Mouse (Mus musculus) neural tube, embryonic 14.5 days (tissue): ENCODE measurements at regions not wholly inside any gene's neighbourhood (a gene's known extent, or its start where the extent isn't known, plus 50 kb on each side); places are given as distances from the start of the nearest gene placed in this dataset.
A peak's percentile ranks its signal among the peaks of the same experiment; 100 is the strongest.
"Not testable (repeated sequence)": the region's sequence is repeated elsewhere in the genome, so short reads cannot be mapped to it uniquely, and the experiment has no call there.

Experiments
- ATAC-seq: fragments of 200-750 bp; cut with Nextera tagmentation; 2 replicates; pipeline ENCODE4 v1.8.0; 2017; ENCODE audit warnings: low read depth, mild to moderate bottlenecking, moderate TSS enrichment, moderate library complexity
- H3K27ac ChIP-seq: fragments of 300-500 bp; sonication (generic); 2 replicates; pipeline ENCODE4 v1.5.1; 2014; ENCODE audit warnings: low read depth, mild to moderate bottlenecking, control low read depth, low read length, moderate library complexity, mixed read lengths
- H3K27me3 ChIP-seq: fragments of 300-500 bp; sonication (generic); 2 replicates; pipeline ENCODE4 v1.6.1; 2014; ENCODE audit warnings: low read length; ENCODE audit not compliant: control insufficient read depth, insufficient read depth
- H3K36me3 ChIP-seq: fragments of 300-500 bp; sonication (generic); 2 replicates; pipeline ENCODE4 v1.6.1; 2014; ENCODE audit warnings: low read length, mixed read lengths; ENCODE audit not compliant: control insufficient read depth, insufficient read depth
- H3K4me1 ChIP-seq: fragments of 300-500 bp; sonication (generic); 2 replicates; pipeline ENCODE4 v1.6.1; 2014; ENCODE audit warnings: low read length; ENCODE audit not compliant: control insufficient read depth, insufficient read depth
- H3K4me2 ChIP-seq: fragments of 300-500 bp; sonication (generic); 2 replicates; pipeline ENCODE4 v1.6.1; 2014; ENCODE audit warnings: mild to moderate bottlenecking, low read depth, low read length, control low read depth
- H3K4me3 ChIP-seq: fragments of 300-500 bp; sonication (generic); 2 replicates; pipeline ENCODE4 v1.5.1; 2014; ENCODE audit warnings: low read depth, low read length, control low read depth, mixed read lengths
- H3K9ac ChIP-seq: fragments of 300-500 bp; sonication (generic); replicated peaks from 2 replicates; pipeline ENCODE4 v1.6.1; 2014; ENCODE audit warnings: low read depth, mild to moderate bottlenecking, control low read depth, low read length, mixed read lengths
- H3K9me3 ChIP-seq: fragments of 300-500 bp; sonication (generic); 2 replicates; pipeline ENCODE4 v1.6.1; 2016; ENCODE audit warnings: low read length; ENCODE audit not compliant: control insufficient read depth
- WGBS: fragments of 180-500 bp; shearing (Covaris S2); extraction: QIAGEN DNeasy Blood & Tissue Kit; methylation state at CpG from one replicate; pipeline ENCODE4 v1.1.7; 2014; 5-methylcytosine and 5-hydroxymethylcytosine counted together

DNA sequence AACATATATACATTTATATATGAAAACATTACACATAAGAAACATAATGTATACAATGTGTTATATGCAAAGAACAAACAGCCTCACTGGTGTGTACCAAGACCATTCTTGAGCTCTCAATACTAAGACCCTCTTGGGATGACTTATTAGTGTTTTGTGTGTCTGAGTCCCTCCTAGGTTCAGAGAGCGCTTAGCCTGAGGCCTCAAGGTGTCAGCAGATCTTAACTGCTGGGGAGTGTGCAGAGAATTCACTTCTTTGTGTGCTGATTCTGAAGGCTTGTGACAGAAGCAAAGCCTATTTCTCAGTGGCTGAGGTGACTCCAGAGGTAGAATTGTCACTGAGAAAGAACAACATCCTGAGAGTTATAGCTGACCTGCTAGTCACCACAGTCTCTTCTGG is 505.7 kb upstream of the Olfr1507 start:
- H3K27me3 ChIP-seq, H3K36me3 ChIP-seq, H3K4me2 ChIP-seq, H3K27ac ChIP-seq, H3K4me1 ChIP-seq, H3K4me3 ChIP-seq, H3K9me3 ChIP-seq, H3K9ac ChIP-seq: not testable (repeated sequence)
- 77% methylated on average over 1 of the region's 1 CpGs for WGBS
- ATAC-seq = peak; percentile 54; the same call in 1 of the 2 replicates

DNA sequence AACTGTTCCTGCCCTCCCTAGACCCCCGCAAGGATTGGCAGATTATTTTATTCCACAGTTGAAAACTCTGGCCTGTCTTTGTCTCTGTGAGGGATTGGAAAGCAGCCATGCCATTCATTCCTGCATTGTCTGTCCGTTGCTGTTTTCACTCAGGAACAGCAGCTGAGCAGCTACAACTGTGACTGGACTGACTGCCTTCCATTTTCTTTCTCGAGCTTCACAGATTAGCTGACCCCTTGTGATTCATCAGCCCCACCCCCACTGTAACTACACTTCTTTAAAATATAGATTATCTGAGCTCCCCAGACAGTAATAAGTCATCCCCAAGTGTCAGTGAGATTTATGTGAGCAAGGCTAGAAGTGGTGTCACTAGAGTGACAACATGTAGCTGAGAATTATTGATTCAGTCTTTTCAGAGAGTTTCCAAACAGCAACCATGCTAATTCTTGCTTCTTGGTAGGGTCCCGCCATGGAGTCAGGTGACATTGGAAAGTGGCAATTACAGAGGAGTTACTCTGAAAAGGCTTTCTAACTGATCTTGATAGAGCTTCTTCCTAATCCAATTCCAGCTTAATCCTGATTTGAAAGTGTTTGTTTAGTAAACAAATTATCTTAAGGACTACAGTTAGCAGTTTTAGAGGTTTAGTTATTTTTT is 496.7 kb upstream of the Olfr1507 start:
- peak; percentile 28; the same call in 1 of the 2 replicates for ATAC-seq
- H3K36me3 ChIP-seq, H3K4me1 ChIP-seq, H3K9ac ChIP-seq, H3K4me3 ChIP-seq, H3K9me3 ChIP-seq, H3K27me3 ChIP-seq, H3K4me2 ChIP-seq, H3K27ac ChIP-seq: not testable (repeated sequence)
- 42% methylated on average over 1 of the region's 4 CpGs for WGBS

DNA sequence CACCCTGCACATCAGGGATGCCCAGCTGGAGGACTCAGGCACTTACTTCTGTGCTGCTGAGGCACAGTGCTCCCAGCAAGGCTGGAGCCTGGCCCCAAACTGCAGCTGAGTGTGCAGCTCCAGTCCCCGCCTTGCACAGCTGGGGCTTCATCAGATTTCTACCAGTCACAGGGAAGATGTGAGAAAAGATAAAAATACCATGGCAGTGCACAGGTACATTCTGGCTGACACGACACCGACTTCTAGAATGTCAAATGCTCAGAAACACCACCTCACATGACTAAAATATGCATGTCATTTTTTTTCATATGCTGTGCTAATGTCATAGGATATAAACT is 495.7 kb upstream of the Olfr1507 start:
- not testable (repeated sequence) for H3K4me1 ChIP-seq, H3K36me3 ChIP-seq, H3K4me2 ChIP-seq, H3K4me3 ChIP-seq, H3K27ac ChIP-seq, H3K27me3 ChIP-seq, H3K9ac ChIP-seq, H3K9me3 ChIP-seq
- WGBS = no CpG with 5 or more reads among the region's 3 CpGs
- peak; percentile 50 for ATAC-seq

DNA sequence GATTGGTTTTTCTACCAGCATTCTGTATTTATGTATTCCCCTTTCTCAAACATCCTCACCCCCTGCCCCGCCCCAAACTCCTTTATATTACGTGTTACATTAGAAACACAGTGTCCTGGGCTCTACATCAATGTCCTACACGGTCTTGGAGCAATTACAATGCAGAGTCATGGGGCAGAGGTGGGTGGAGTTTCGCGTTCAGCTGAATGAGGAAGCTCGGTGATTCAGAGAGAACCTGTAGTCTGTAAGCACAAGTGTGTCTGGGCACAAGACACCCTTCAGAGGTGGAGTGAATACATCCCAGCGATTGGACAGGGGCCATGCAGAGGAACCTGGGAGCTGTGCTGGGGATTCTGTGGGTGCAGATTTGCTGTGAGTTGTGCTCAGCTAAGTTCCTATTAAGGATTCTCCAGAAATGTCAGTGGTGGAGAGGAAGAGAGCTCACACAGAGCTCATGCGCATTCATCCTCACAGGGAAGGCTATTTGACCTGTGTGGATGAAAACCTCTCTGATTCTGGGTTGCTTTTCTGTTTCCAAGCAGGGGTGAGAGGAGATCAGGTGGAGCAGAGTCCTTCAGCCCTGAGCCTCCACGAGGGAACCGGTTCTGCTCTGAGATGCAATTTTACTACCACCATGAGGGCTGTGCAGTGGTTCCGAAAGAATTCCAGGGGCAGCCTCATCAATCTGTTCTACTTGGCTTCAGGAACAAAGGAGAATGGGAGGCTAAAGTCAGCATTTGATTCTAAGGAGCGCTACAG is 495.2 kb upstream of the Olfr1507 start:
- not testable (repeated sequence) for H3K27ac ChIP-seq, H3K9me3 ChIP-seq, H3K4me1 ChIP-seq, H3K9ac ChIP-seq, H3K4me2 ChIP-seq, H3K4me3 ChIP-seq, H3K27me3 ChIP-seq, H3K36me3 ChIP-seq
- WGBS = no CpG with 5 or more reads among the region's 12 CpGs
- ATAC-seq = peak; percentile 78

DNA sequence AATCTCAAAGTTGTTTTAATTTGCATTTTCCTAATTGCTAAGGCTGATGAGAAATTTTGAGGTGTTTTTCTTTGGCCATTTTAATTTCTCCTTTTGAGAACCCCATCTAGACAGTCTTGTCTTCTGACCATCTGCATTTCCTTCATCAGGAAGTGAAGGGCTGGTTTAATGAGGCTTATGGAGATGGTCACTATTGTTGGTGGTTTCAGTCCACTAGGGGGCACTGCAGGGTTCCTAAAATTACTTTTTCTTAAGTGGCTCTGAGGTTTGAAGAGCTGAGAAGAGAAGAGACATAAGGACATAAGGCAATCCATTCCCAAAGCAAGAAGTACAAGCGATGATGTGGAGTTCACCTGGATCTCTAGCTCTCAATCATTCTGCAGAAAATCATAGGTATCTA is 494.4 kb upstream of the Olfr1507 start:
- H3K36me3 ChIP-seq, H3K27ac ChIP-seq, H3K9ac ChIP-seq, H3K9me3 ChIP-seq, H3K4me1 ChIP-seq, H3K27me3 ChIP-seq, H3K4me3 ChIP-seq, ATAC-seq, H3K4me2 ChIP-seq: not testable (repeated sequence)
- 76% methylated on average over 1 of the region's 1 CpGs for WGBS

DNA sequence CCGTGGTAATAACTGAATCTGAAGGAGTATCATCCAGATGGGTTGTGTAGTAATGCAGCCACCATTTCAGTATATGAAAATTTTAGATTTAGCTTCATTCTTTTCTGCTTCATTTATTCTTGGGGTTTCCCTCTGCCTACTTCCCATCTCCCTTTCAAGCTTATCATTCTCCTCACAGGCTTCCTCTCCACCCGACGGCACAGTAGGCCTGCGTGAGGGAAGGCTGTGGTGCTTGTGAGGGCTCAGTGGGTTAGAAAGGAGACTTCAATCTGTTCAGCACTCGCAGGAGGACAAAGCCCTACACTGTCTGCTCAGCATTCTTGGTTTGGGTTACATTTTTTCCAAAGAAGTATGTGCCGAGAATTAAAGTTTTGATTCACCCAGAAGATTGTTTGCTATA is 493.0 kb upstream of the Olfr1507 start:
- H3K36me3 ChIP-seq, H3K9ac ChIP-seq, H3K4me1 ChIP-seq, H3K4me3 ChIP-seq, H3K27ac ChIP-seq, H3K9me3 ChIP-seq, H3K27me3 ChIP-seq, ATAC-seq, H3K4me2 ChIP-seq: not testable (repeated sequence)
- WGBS = no CpG with 5 or more reads among the region's 6 CpGs

DNA sequence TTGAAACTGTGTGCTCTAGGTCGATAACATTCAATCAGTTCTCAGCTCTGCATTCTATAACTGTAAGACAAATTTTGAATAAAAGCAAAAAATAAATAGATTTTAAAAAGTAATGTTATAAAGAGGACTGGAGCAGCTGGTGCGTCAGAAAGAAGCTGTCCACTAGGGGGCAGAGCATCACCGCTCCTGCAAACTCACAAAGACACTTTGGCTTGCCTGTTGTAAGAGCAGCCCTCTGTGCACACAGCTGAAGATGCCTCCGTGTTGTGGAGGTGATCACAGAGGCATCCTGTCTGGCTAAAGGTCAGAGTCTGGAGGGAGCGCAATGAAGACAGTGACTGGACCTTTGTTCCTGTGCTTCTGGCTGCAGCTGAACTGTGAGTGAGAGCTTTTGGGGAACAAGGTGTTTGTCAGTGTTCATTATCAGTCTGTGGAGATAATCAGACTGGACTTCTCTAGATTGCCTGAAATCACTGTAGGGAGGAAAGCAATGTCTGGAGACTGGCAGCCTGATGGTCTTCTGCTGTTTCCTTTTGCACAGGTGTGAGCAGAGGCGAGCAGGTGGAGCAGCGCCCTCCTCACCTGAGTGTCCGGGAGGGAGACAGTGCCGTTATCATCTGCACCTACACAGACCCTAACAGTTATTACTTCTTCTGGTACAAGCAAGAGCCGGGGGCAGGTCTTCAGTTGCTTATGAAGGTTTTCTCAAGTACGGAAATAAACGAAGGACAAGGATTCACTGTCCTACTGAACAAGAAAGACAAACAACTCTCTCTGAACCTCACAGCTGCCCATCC is 476.9 kb upstream of the Olfr1507 start:
- H3K4me2 ChIP-seq, H3K4me1 ChIP-seq, H3K4me3 ChIP-seq, H3K36me3 ChIP-seq, H3K9me3 ChIP-seq, H3K27ac ChIP-seq, H3K9ac ChIP-seq, H3K27me3 ChIP-seq: not testable (repeated sequence)
- WGBS = no CpG with 5 or more reads among the region's 12 CpGs
- peak; percentile 96 for ATAC-seq

DNA sequence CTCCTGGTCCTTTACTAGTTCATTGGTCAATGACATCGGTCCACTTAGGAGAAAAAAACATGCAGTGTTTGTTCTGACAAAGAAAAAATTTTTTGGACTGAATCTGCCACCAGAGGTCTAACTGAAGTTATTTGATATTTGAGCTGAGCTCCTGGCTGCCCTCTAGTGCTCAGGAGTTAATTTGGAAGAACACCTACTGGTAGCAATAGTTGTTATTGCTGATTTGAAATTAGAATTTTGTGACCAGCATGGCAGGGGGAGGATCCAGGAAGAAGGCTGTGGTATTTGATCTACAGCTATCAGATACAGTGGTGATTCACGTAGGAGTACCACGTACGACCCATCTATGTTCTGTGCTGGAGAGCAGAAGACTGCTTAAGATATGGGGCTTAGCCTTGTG is 466.6 kb upstream of the Olfr1507 start:
- ATAC-seq = not testable (repeated sequence)

DNA sequence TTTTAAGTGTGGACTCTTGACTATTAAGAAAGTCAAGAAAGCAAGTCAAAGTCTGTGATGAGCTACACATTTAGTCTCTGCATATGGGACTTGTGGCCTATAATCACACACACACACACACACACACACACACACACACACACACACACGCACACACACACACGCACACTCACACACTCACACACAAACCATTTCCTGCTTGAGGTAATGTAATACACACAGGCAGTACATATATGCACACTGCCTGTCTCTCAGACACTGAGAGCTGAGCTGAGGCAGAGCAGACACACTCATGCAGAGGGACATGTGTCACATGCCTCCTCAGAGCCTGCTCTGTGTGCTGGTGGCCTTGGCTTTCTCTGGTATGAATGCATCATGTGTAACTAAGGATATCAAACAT is 461.0 kb upstream of the Olfr1507 start:
- ATAC-seq, H3K4me3 ChIP-seq, H3K9me3 ChIP-seq, H3K27ac ChIP-seq, H3K9ac ChIP-seq, H3K4me2 ChIP-seq, H3K4me1 ChIP-seq, H3K27me3 ChIP-seq, H3K36me3 ChIP-seq: not testable (repeated sequence)
- no CpG with 5 or more reads among the region's 2 CpGs for WGBS

More for the DNA sequence above, 466.6 kb upstream of the Olfr1507 start:
- not testable (repeated sequence) for H3K9ac ChIP-seq, H3K4me3 ChIP-seq, H3K4me2 ChIP-seq, H3K27ac ChIP-seq, H3K9me3 ChIP-seq, H3K27me3 ChIP-seq, H3K4me1 ChIP-seq, H3K36me3 ChIP-seq
- 76% methylated on average over 3 of the region's 4 CpGs for WGBS
